Mouse (Mus musculus) spleen, adult 10 weeks (tissue): ENCODE results near the gene Gpr88. TPM values are rescaled to one million over a fixed set of nuclear protein-coding genes. Genes with fewer than 3 reads are reported as not detected.

Experiments
- polyA plus RNA-seq: library from polyadenylated mRNA; stranded (reverse); fragments of 350-450 nt; fragmentation: Illumina TruSeq; extraction: RNeasy Lipid Tissue Mini Kit (QIAGEN cat#74804); gene quantifications from one replicate; pipeline ENCODE4 v1.2.3, GENCODE M21; 2015; ENCODE audit warnings: low replicate concordance; ENCODE audit not compliant: insufficient read depth

The Gpr88 gene
- polyA plus RNA-seq: 3.3 TPM

GRCm38 (mm10) chr3:116253077-116253531 is at the start of gene Gpr88:
Gene Gpr88 (minus strand): TSS chr3:116253503.

Other genes starting within 250 kb of the Gpr88 start
- gene Slc30a7, start 246.1 kb downstream of the Gpr88 start, polyA plus RNA-seq: 38.7 TPM
- gene Extl2, start 246.0 kb downstream of the Gpr88 start, polyA plus RNA-seq: 8.2 TPM
- gene Vcam1, start 123.8 kb downstream of the Gpr88 start, polyA plus RNA-seq: 462 TPM
- 19.9 TPM for gene Cdc14a, start 170.5 kb upstream of the Gpr88 start, polyA plus RNA-seq